In the genomic region with DNA sequence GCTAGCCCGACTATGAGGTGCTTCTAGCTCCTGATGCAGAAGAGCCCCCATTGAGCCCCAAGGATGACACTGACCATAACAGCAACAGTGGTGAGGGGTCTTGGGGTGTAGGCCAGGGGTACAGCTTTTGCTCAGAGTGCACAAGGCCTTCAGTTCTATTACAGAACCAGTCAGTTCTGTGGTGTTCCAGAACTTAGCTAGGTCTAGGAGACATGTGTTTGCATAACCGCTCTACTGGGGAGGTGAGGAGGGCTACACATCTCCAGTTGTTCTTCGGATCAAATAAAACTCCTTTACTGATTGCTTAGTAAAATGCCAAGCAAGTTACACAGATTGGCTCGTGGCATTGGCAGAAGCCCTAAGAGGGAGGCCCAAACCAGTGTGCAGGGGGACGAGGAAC, we compare ENCODE assay signal across 8 mouse cellular contexts. TPM values are rescaled to one million over a fixed set of nuclear protein-coding genes. Genes with fewer than 3 reads are reported as not detected.
DNase-seq lines count a peak whose midpoint lies in the region; ATAC-seq lines count a peak whose summit lies in the region.

A gene (minus strand): TSS at position 101 of the 400 bp plus-strand sequence.

- 0 out of 2 replicates have a peak, but pooled peaks cover 5% of the 10 kb centered on the region for H3K4me1 ChIP-seq in kidney, embryonic 14.5 days (ENCODE audit: control insufficient read depth, insufficient read depth, low read length)
- peaks cover 26% of the 10 kb centered on the region for H3K4me1 ChIP-seq in embryonic facial prominence, embryonic 10.5 days
- H3K4me1 ChIP-seq in hindbrain, embryonic 13.5 days (replicated peaks): peaks cover 33% of the 10 kb centered on the region
- H3K4me1 ChIP-seq in midbrain, embryonic 14.5 days (ENCODE audit: control insufficient read depth, insufficient read depth, low read length): peaks cover 5% of the 10 kb centered on the region

- H3K36me3 ChIP-seq in kidney, embryonic 14.5 days (ENCODE audit: control insufficient read depth, insufficient read depth, low read length): no peaks in the 10 kb centered on the region
- no peaks in the 10 kb centered on the region for H3K36me3 ChIP-seq in embryonic facial prominence, embryonic 10.5 days (replicated peaks)
- peaks cover 24% of the 10 kb centered on the region for H3K36me3 ChIP-seq in hindbrain, embryonic 13.5 days
- H3K36me3 ChIP-seq in midbrain, embryonic 14.5 days (ENCODE audit: control insufficient read depth, insufficient read depth, low read length): peaks cover 26% of the 10 kb centered on the region

- peak within 1 kb of the TSS; percentile 52 for H3K9ac ChIP-seq in kidney, embryonic 14.5 days (ENCODE audit: low read depth, low read length)
- H3K9ac ChIP-seq in hindbrain, embryonic 13.5 days: peak within 1 kb of the TSS; percentile 49; the same call in 1 of the 2 replicates
- H3K9ac ChIP-seq in midbrain, embryonic 14.5 days (replicated peaks; ENCODE audit: low read length): no peak within 1 kb of the TSS

- H3K27me3 ChIP-seq in kidney, embryonic 14.5 days (ENCODE audit: control insufficient read depth, insufficient read depth, low read length): 0 out of 2 replicates have a peak, but pooled peaks cover 4% of the 10 kb centered on the region
- H3K27me3 ChIP-seq in embryonic facial prominence, embryonic 10.5 days (replicated peaks; ENCODE audit: low read depth, poor library complexity, severe bottlenecking): peaks cover 32% of the 10 kb centered on the region
- H3K27me3 ChIP-seq in hindbrain, embryonic 13.5 days: no peaks in the 10 kb centered on the region
- no peaks in the 10 kb centered on the region for H3K27me3 ChIP-seq in midbrain, embryonic 14.5 days (ENCODE audit: control insufficient read depth, insufficient read depth, low read length)

- ATAC-seq in kidney, embryonic 14.5 days (ENCODE audit: low FRiP score, low TSS enrichment): no peak
- no peak for ATAC-seq in hindbrain, embryonic 13.5 days (ENCODE audit: low FRiP score)
- ATAC-seq in midbrain, embryonic 14.5 days (ENCODE audit: low FRiP score, low TSS enrichment): no peak
- ATAC-seq in activated CD4-positive, CD25-positive, alpha-beta regulatory T cell, adult 4 months: no peak

- peak within 1 kb of the TSS; percentile 24 for H3K4me3 ChIP-seq in kidney, embryonic 14.5 days (ENCODE audit: low read length)
- peak within 1 kb of the TSS; percentile 49 for H3K4me3 ChIP-seq in embryonic facial prominence, embryonic 10.5 days
- H3K4me3 ChIP-seq in hindbrain, embryonic 13.5 days: peak within 1 kb of the TSS; percentile 31
- peak within 1 kb of the TSS; percentile 25 for H3K4me3 ChIP-seq in midbrain, embryonic 14.5 days (replicated peaks; ENCODE audit: low read depth, low read length)

- DNase-seq in kidney, adult 18-20 months: no peak
- DNase-seq in embryonic facial prominence, embryonic 10.5 days (ENCODE audit: low spot score): no peak
- no peak for DNase-seq in midbrain, embryonic 14.5 days
- DNase-seq in thymus, adult 18-20 months: no peak
- DNase-seq in cerebellum, postnatal 36 days: no peak

- no peaks in the 10 kb centered on the region for H3K9me3 ChIP-seq in kidney, embryonic 14.5 days (ENCODE audit: control insufficient read depth, low read length)
- no peaks in the 10 kb centered on the region for H3K9me3 ChIP-seq in embryonic facial prominence, embryonic 10.5 days
- no peaks in the 10 kb centered on the region for H3K9me3 ChIP-seq in hindbrain, embryonic 13.5 days
- H3K9me3 ChIP-seq in midbrain, embryonic 14.5 days (ENCODE audit: control insufficient read depth, low read length): no peaks in the 10 kb centered on the region

- H3K4me2 ChIP-seq in kidney, embryonic 14.5 days (replicated peaks; ENCODE audit: low read depth, low read length): peak within 1 kb of the TSS; percentile 50
- peak within 1 kb of the TSS; percentile 54 for H3K4me2 ChIP-seq in hindbrain, embryonic 13.5 days
- H3K4me2 ChIP-seq in midbrain, embryonic 14.5 days (ENCODE audit: low read length): peak within 1 kb of the TSS; percentile 60

- no peak within 1 kb of the TSS for H3K27ac ChIP-seq in kidney, embryonic 14.5 days (ENCODE audit: low read depth, low read length)
- H3K27ac ChIP-seq in embryonic facial prominence, embryonic 10.5 days (replicated peaks): peak within 1 kb of the TSS; percentile 24; the same call in 1 of the 2 replicates
- peak within 1 kb of the TSS; percentile 24; the same call in 1 of the 2 replicates for H3K27ac ChIP-seq in hindbrain, embryonic 13.5 days
- H3K27ac ChIP-seq in midbrain, embryonic 14.5 days (replicated peaks; ENCODE audit: low read depth, low read length): peak within 1 kb of the TSS; percentile 20; the same call in 1 of the 2 replicates

- 66% methylated on average over 5 of the region's 5 CpGs for WGBS in kidney, embryonic 14.5 days
- 59% methylated on average over 5 of the region's 5 CpGs for WGBS in embryonic facial prominence, embryonic 10.5 days
- 58% methylated on average over 5 of the region's 5 CpGs for WGBS in hindbrain, embryonic 13.5 days
- 57% methylated on average over 5 of the region's 5 CpGs for WGBS in midbrain, embryonic 14.5 days

RNA-seq across cellular contexts. Expression of the gene that starts here (rescaled TPM):
- not detected in 2 replicates for polyA plus RNA-seq in kidney, embryonic 14.5 days (2014; fragmentation: Nextera tagmentation; extraction: Ambion mirVana)
- not detected in 2 replicates for polyA plus RNA-seq in embryonic facial prominence, embryonic 10.5 days (2016; fragmentation: Nextera tagmentation; extraction: Ambion mirVana)
- polyA plus RNA-seq in hindbrain, embryonic 13.5 days (2015; fragmentation: Nextera tagmentation; extraction: Ambion mirVana): not detected in 2 replicates
- not detected in 2 replicates for polyA plus RNA-seq in midbrain, embryonic 14.5 days (2014; fragmentation: Nextera tagmentation; extraction: Ambion mirVana)
- not detected for polyA plus RNA-seq in activated CD4-positive, CD25-positive, alpha-beta regulatory T cell, adult 4 months (2017; shearing (Covaris generic))
